Mouse (Mus musculus) intestine, embryonic 16.5 days (tissue): Measurements from ENCODE around the gene Sv2b. TPM values are rescaled to one million over a fixed set of nuclear protein-coding genes. Genes with fewer than 3 reads are reported as not detected.

Experiments
- ATAC-seq: fragments of 200-750 bp; cut with Nextera tagmentation; 2 replicates; pipeline ENCODE4 v1.8.0; 2017; ENCODE audit warnings: moderate TSS enrichment, moderate library complexity
- H3K27ac ChIP-seq: fragments of 300-500 bp; sonication (generic); 2 replicates; pipeline ENCODE4 v1.5.1; 2014; ENCODE audit warnings: mild to moderate bottlenecking, low read length
- H3K27me3 ChIP-seq: fragments of 300-500 bp; sonication (generic); replicated peaks from 2 replicates; pipeline ENCODE4 v1.6.1; 2014; ENCODE audit warnings: low read length, control low read depth, mixed read lengths; ENCODE audit not compliant: control insufficient read depth, insufficient read depth
- H3K36me3 ChIP-seq: fragments of 300-500 bp; sonication (generic); 2 replicates; pipeline ENCODE4 v1.6.1; 2014; ENCODE audit warnings: low read length, control low read depth; ENCODE audit not compliant: control insufficient read depth, insufficient read depth
- H3K4me1 ChIP-seq: fragments of 300-500 bp; sonication (generic); 2 replicates; pipeline ENCODE4 v1.6.1; 2014; ENCODE audit warnings: low read length, control low read depth, mixed read lengths; ENCODE audit not compliant: control insufficient read depth, insufficient read depth
- H3K4me2 ChIP-seq: fragments of 300-500 bp; sonication (generic); 2 replicates; pipeline ENCODE4 v1.6.1; 2014; ENCODE audit warnings: low read depth, low read length, control low read depth
- H3K4me3 ChIP-seq: fragments of 300-500 bp; sonication (generic); 2 replicates; pipeline ENCODE4 v1.5.1; 2014; ENCODE audit warnings: mild to moderate bottlenecking, low read length
- H3K9ac ChIP-seq: fragments of 300-500 bp; sonication (generic); 2 replicates; pipeline ENCODE4 v1.6.1; 2014; ENCODE audit warnings: low read depth, low read length
- H3K9me3 ChIP-seq: fragments of 300-500 bp; sonication (generic); 2 replicates; pipeline ENCODE4 v1.6.1; 2016; ENCODE audit warnings: low read length, control low read depth; ENCODE audit not compliant: control insufficient read depth
- WGBS: fragments of 180-500 bp; shearing (Covaris S2); extraction: QIAGEN DNeasy Blood & Tissue Kit; methylation state at CpG from one replicate; pipeline ENCODE4 v1.1.7; 2014; 5-methylcytosine and 5-hydroxymethylcytosine counted together
- polyA plus RNA-seq: library from polyadenylated mRNA; unstranded; fragments of >200 nt; fragmentation: Nextera tagmentation; extraction: Ambion mirVana; gene quantifications from 2 replicates; pipeline ENCODE4 v1.2.1, GENCODE M21; 2015

The Sv2b gene
- polyA plus RNA-seq, 1 experiment from 2014 or later, result 0.61 TPM

DNA sequence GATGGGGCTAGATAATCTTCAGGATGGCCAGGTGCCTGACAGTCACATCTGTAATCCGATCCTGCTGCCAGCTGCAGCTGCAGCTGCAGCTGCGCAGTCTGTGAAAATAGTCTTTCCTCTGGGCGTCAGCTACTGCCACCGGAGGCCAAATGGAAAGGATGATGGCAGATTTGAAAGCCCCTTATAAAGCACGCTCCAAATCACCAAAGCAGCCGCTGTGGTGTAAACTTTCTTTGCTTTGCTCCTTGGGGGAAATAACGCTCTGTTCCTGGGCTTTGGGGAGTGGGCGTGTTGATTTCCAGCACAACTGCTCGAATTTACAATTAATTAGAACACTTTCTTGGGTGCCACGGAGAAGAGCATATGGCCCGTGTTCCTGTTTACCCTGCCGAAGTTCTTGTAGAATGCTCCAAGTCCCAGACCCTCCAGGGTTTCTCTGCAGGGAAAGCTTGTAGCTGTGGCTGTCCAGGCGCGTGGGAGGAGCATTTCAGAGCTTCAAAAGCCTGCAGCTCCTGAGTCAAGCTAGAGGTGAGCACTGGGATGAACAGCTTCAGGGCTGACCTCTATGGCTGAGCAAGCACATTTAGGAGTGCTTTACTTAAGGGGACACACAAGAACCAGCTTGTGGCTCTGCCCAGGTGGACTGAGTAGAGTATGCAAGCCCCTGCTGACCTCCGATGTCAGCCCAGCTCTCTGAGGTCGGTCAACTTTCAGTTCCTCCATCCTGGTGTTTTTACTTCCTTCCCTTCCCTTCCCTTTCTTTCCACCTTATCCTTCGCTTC, 167.0 kb downstream of the Sv2b start:
- ATAC-seq, result no peak
- no peaks in the 10 kb centered on the region for H3K9me3 ChIP-seq
- no peak overlapping the region for H3K27ac ChIP-seq
- no peaks in the 10 kb centered on the region; the same call in 1 of the 2 replicates for H3K27me3 ChIP-seq
- WGBS, result 9% methylated on average over 17 of the region's 17 CpGs
- H3K4me3 ChIP-seq, result peak overlapping the region; percentile 33
- peak overlapping the region; percentile 27; the same call in 1 of the 2 replicates for H3K9ac ChIP-seq
- H3K36me3 ChIP-seq, result no peaks in the 10 kb centered on the region
- H3K4me2 ChIP-seq, result peak overlapping the region; percentile 57
- H3K4me1 ChIP-seq, result peaks cover 6% of the 10 kb centered on the region

DNA sequence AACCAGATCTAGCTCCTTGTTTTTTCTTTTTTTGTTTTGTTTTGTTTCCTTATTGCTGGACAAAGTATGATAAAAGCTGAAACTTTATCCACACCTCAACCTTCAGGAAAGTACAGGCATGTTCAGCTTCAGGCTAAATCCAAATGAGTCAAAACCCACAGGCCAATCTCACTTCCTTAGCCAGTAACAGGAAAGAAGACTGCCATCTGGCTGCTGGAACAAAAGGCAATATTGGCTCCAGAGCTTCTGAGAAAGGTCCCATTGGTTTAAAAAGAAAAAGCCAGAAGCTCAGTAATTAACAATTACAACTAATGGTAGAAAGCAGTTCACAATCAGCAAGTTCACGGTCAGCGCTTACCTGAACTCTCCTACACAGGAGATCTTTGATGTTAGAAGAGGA, 169.8 kb downstream of the Sv2b start:
- Histone ChIP-seq H3K27me3 (no peaks in the 10 kb centered on the region; the same call in 1 of the 2 replicates), H3K4me3 (no peak overlapping the region), H3K4me1 (peaks cover 6% of the 10 kb centered on the region), H3K9me3 (no peaks in the 10 kb centered on the region), H3K9ac (no peak overlapping the region), H3K27ac (no peak overlapping the region), H3K36me3 (no peaks in the 10 kb centered on the region), H3K4me2 (no peak overlapping the region)
- no peak for ATAC-seq
- 93% methylated on average over 2 of the region's 2 CpGs for WGBS

DNA sequence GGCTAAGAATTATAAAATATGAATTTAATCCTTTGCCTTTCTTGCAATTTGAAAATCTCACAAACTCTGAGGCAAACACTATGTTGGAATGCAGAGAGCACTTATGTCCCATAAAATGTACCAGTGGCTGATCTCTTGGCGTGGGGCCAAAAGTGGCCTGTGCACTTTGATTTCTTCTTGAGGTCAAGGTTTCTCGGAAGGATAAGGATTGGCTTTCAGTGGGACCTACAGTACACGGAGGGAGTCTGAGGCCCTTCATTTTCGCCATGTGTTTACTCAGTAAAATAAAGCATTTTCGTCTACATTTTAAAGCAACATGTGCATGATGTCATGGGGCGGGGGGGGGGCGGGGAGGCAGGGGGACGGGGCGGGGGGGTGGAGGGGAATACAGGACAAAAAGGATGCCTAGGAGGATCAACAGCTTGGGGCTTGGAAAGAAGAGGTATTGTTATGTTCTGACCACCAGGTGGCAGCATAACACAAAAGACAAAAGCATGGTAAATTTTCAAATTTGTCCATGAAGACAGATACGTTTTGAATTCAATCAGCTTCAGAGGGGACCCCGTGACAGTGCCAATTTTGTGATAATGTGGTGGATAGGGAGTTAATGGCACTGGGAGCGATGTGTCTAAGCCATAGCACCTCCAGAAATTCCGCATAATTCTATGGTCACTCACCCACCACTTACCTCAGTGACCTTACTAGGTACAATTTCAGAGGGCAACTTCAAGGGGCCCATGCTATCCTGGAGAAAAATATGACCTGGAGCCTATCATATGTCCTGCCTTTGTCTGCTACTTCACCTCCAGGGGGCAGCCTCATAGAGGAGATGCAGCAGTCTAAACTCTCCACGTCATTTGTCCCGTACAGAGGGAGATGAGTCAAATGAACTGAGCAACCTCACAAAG, 174.1 kb downstream of the Sv2b start:
- Histone ChIP-seq H3K4me3 (no peak overlapping the region), H3K27ac (no peak overlapping the region), H3K27me3 (no peaks in the 10 kb centered on the region), H3K36me3 (no peaks in the 10 kb centered on the region), H3K9me3 (no peaks in the 10 kb centered on the region), H3K4me1 (no peaks in the 10 kb centered on the region), H3K4me2 (no peak overlapping the region), H3K9ac (no peak overlapping the region)
- ATAC-seq, result no peak
- 30% methylated on average over 15 of the region's 15 CpGs for WGBS

DNA sequence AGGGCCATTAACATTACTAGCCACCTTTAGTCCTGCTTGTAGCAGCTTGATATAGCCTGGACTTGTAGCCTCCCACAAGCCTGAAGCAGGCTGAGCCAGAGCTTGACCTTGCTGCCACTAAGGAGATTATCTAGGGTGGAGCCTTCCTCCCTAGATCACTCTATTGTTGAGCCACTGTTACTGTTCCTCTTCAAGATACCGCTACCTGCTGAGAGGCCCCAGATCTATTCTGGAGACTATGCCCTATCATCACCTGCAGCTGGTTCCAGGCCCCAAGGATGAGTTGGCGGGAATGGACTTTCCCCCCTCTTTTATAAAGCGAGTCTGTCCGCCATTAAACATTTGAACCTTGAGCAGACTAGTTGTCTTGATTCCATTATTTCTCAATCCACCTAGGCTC, 181.0 kb downstream of the Sv2b start:
- no peak for ATAC-seq
- no peaks in the 10 kb centered on the region for H3K27me3 ChIP-seq
- no peak overlapping the region for H3K4me2 ChIP-seq
- H3K36me3 ChIP-seq, result no peaks in the 10 kb centered on the region
- 89% methylated on average over 4 of the region's 4 CpGs for WGBS
- H3K4me3 ChIP-seq, result no peak overlapping the region
- H3K9me3 ChIP-seq, result no peaks in the 10 kb centered on the region
- H3K27ac ChIP-seq, result no peak overlapping the region
- no peak overlapping the region for H3K9ac ChIP-seq
- H3K4me1 ChIP-seq, result no peaks in the 10 kb centered on the region

DNA sequence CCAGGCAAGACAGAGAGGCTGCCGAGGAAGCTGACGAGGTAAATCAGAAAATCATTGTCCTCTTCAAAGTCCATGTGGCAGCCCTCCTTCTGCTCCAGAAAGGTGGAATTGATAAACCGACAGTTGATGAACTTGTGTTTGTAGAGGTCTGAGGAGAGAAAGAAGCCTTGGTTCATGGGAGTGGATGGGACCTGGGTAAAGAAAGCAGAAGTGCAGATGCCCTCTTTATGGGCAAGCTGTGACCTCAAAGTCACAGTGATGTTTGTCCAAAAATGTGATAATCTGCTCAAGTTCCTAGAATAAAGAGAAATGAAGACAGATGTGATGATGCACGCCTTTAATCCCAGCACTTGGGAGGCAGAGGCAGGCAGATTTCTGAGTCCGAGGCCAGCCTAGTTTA, 185.0 kb downstream of the Sv2b start:
- Histone ChIP-seq H3K4me3 (no peak overlapping the region), H3K27ac (no peak overlapping the region), H3K27me3 (no peaks in the 10 kb centered on the region), H3K9ac (no peak overlapping the region), H3K36me3 (no peaks in the 10 kb centered on the region), H3K9me3 (no peaks in the 10 kb centered on the region), H3K4me1 (no peaks in the 10 kb centered on the region), H3K4me2 (no peak overlapping the region)
- WGBS, result 85% methylated on average over 5 of the region's 5 CpGs
- no peak for ATAC-seq

DNA sequence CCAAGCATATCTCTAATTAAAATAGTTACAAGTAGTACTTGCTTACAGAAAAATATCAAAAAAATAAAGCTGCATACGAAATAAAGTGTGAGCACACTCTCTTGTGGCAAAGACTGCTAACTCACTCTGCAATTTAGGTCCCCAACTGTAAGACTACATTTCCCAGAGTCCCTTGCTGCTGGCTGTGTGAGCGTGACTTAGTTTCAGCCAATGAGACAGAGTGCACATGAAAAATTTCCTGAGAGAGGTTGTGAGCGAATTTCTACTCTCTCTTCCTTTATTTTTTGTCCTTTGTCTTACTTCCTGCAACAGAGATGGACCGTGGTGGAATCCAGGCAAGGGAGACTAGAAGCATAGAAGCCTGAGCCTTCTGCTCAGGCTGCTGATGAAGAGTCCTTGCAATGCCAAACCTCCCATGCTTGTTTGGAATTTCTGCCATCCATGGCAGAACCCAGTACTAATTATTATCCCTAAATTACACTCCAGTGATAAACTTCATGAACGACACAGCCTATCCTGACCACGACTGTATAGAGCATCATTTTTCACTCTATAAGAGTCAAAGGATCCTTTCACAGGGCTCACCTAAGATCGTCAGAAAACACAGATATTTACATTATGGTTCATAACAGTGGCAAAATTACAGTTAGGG, 190.9 kb downstream of the Sv2b start:
- ATAC-seq, result peak; percentile 82
- no peak overlapping the region for H3K27ac ChIP-seq
- H3K9ac ChIP-seq, result no peak overlapping the region
- H3K9me3 ChIP-seq, result no peaks in the 10 kb centered on the region
- no peaks in the 10 kb centered on the region for H3K27me3 ChIP-seq
- 39% methylated on average over 7 of the region's 7 CpGs for WGBS
- H3K4me3 ChIP-seq, result peak overlapping the region; percentile 20; the same call in 1 of the 2 replicates
- H3K36me3 ChIP-seq, result no peaks in the 10 kb centered on the region
- peak overlapping the region; percentile 51 for H3K4me2 ChIP-seq
- H3K4me1 ChIP-seq, result no peaks in the 10 kb centered on the region

DNA sequence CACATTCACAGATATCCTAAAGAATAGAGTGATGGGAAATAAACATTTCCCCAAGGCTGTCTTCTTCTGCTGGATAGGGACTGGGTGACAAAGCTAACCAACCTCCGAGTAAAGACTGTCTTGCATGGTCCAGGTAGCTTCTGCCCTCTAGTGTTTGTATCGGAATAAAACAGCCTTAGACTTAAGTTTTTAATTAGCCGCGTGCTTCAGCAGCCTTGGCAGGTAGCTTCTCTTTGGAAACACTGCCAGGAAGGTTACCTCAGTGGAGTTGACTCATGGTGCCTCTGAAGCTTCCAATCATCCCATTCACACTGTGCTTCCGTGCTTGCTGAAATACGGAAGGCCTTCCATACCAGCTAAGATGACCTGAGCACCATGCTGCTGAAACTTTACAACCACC, 198.4 kb downstream of the Sv2b start:
- WGBS, result 13% methylated on average over 6 of the region's 6 CpGs
- H3K9ac ChIP-seq, result no peak overlapping the region
- no peak overlapping the region for H3K27ac ChIP-seq
- no peak overlapping the region for H3K4me2 ChIP-seq
- no peak for ATAC-seq
- H3K27me3 ChIP-seq, result no peaks in the 10 kb centered on the region
- H3K9me3 ChIP-seq, result no peaks in the 10 kb centered on the region
- no peak overlapping the region for H3K4me3 ChIP-seq
- no peaks in the 10 kb centered on the region for H3K36me3 ChIP-seq
- H3K4me1 ChIP-seq, result no peaks in the 10 kb centered on the region

DNA sequence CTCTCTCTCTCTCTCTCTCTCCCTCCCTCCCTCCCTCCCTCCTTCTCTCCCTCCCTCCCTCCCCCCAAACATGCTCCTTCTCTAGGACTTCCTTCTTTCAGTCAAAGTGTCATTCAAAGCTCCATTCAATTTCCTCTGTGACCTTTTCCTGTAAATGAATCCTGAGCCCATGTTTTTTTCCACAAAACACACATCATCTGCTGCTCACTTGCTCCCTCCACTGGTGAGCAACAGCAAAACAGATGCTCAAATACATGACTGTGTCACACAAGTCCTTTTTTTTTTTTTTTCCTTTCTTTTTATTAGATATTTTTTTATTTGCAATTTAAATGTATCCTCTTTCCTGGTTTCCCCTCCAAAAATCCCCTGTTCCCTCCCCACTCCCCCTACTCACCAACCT, 201.6 kb downstream of the Sv2b start:
- Histone ChIP-seq H3K4me3 (no peak overlapping the region), H3K27ac (no peak overlapping the region), H3K9me3 (no peaks in the 10 kb centered on the region), H3K36me3 (no peaks in the 10 kb centered on the region), H3K4me2 (no peak overlapping the region), H3K27me3 (no peaks in the 10 kb centered on the region), H3K4me1 (no peaks in the 10 kb centered on the region), H3K9ac (no peak overlapping the region)
- no peak for ATAC-seq

DNA sequence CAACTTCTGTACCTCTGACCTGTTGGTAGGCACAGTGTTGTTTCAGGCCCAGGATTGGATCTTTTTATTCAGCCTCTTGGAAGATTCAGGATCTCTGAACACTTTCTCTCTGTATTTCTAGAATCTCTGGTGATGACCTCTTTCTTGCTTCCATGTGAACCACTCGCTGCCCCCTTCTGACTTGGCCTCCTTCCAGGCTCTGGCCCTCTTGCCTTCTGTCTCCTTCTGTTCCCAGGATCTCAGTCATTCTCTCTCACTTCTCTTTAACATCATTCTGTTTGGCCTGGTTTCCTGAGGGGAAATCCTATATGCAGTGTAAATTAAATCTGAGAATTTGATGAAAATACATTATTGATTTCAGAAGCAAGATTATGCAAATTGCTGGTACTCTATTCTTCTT, 205.2 kb downstream of the Sv2b start:
- no peaks in the 10 kb centered on the region for H3K9me3 ChIP-seq
- no peaks in the 10 kb centered on the region for H3K36me3 ChIP-seq
- no peak for ATAC-seq
- no peak overlapping the region for H3K27ac ChIP-seq
- no peak overlapping the region for H3K4me2 ChIP-seq
- H3K4me3 ChIP-seq, result no peak overlapping the region
- no peak overlapping the region for H3K9ac ChIP-seq
- WGBS, result 48% methylated on average over 1 of the region's 1 CpGs
- H3K27me3 ChIP-seq, result no peaks in the 10 kb centered on the region
- H3K4me1 ChIP-seq, result no peaks in the 10 kb centered on the region
